Mouse (Mus musculus): ENCODE data around the gene Pnpla7. TPM values are rescaled to one million over a fixed set of nuclear protein-coding genes. Genes with fewer than 3 reads are reported as not detected.

The Pnpla7 gene
- 20.1 and 22.5 TPM in 2 replicates for polyA plus RNA-seq (2012; rRNA removed)

- no peaks in the 10 kb centered on the region; the same call in 1 of the 2 replicates for H3K4me1 ChIP-seq (ENCODE audit: control insufficient read depth, insufficient read depth, low read length)
- H3K27ac ChIP-seq (ENCODE audit: insufficient read depth, low read length) = peak within 1 kb of the TSS; percentile 57
- H3K4me3 ChIP-seq (ENCODE audit: insufficient read depth, low read length) = peak within 1 kb of the TSS; percentile 74
- peak; percentile 61; the same call in 1 of the 2 replicates for TF ChIP-seq POLR2A (IDR thresholded peaks at IDR 0.05; ENCODE audit: extremely low read depth, insufficient read depth, low read length)
- TF ChIP-seq CTCF (IDR thresholded peaks at IDR 0.05; ENCODE audit: extremely low read depth, insufficient read depth, low read length) = no peak
Measured at GRCm38 (mm10) chr2:24975704-24976297, at the start of gene Pnpla7. Gene Pnpla7, plus strand, starts transcription at chr2:24976033.

- no peak overlapping the region for H3K27ac ChIP-seq (ENCODE audit: insufficient read depth, low read length)
- TF ChIP-seq POLR2A (IDR thresholded peaks at IDR 0.05; ENCODE audit: extremely low read depth, insufficient read depth, low read length) = no peak
- no peak for TF ChIP-seq CTCF (IDR thresholded peaks at IDR 0.05; ENCODE audit: extremely low read depth, insufficient read depth, low read length)
- no peaks in the 10 kb centered on the region for H3K4me1 ChIP-seq (ENCODE audit: control insufficient read depth, insufficient read depth, low read length)
- H3K4me3 ChIP-seq (ENCODE audit: insufficient read depth, low read length) = no peak overlapping the region
Measured at GRCm38 (mm10) chr2:24926345-24926964, 49.4 kb upstream of the Pnpla7 start.

GRCm38 (mm10) chr2:24926965-24927358 lies 48.9 kb upstream of the Pnpla7 start:
- Histone ChIP-seq H3K4me1 (ENCODE audit: control insufficient read depth, insufficient read depth, low read length) (no peaks in the 10 kb centered on the region), H3K27ac (ENCODE audit: insufficient read depth, low read length) (no peak overlapping the region), H3K4me3 (ENCODE audit: insufficient read depth, low read length) (no peak overlapping the region)
- no peak for TF ChIP-seq CTCF (IDR thresholded peaks at IDR 0.05; ENCODE audit: extremely low read depth, insufficient read depth, low read length)
- TF ChIP-seq POLR2A (IDR thresholded peaks at IDR 0.05; ENCODE audit: extremely low read depth, insufficient read depth, low read length) = no peak

GRCm38 (mm10) chr2:24927810-24928479 lies 47.9 kb upstream of the Pnpla7 start:
- H3K4me3 ChIP-seq (ENCODE audit: insufficient read depth, low read length) = no peak overlapping the region
- H3K27ac ChIP-seq (ENCODE audit: insufficient read depth, low read length) = no peak overlapping the region
- no peaks in the 10 kb centered on the region for H3K4me1 ChIP-seq (ENCODE audit: control insufficient read depth, insufficient read depth, low read length)
- TF ChIP-seq POLR2A (IDR thresholded peaks at IDR 0.05; ENCODE audit: extremely low read depth, insufficient read depth, low read length) (no peak), CTCF (IDR thresholded peaks at IDR 0.05; ENCODE audit: extremely low read depth, insufficient read depth, low read length) (no peak)

- peaks cover 2% of the 10 kb centered on the region; the same call in 1 of the 2 replicates for H3K4me1 ChIP-seq (ENCODE audit: control insufficient read depth, insufficient read depth, low read length)
- TF ChIP-seq POLR2A (IDR thresholded peaks at IDR 0.05; ENCODE audit: extremely low read depth, insufficient read depth, low read length) (no peak), CTCF (IDR thresholded peaks at IDR 0.05; ENCODE audit: extremely low read depth, insufficient read depth, low read length) (no peak)
- no peak overlapping the region for H3K27ac ChIP-seq (ENCODE audit: insufficient read depth, low read length)
Measured at GRCm38 (mm10) chr2:24929119-24929518, 46.7 kb upstream of the Pnpla7 start.

GRCm38 (mm10) chr2:24929593-24929992 lies 46.2 kb upstream of the Pnpla7 start:
- TF ChIP-seq CTCF (IDR thresholded peaks at IDR 0.05; ENCODE audit: extremely low read depth, insufficient read depth, low read length) (no peak), POLR2A (IDR thresholded peaks at IDR 0.05; ENCODE audit: extremely low read depth, insufficient read depth, low read length) (no peak)
- peaks cover 2% of the 10 kb centered on the region; the same call in 1 of the 2 replicates for H3K4me1 ChIP-seq (ENCODE audit: control insufficient read depth, insufficient read depth, low read length)
- no peak overlapping the region for H3K4me3 ChIP-seq (ENCODE audit: insufficient read depth, low read length)
- H3K27ac ChIP-seq (ENCODE audit: insufficient read depth, low read length) = no peak overlapping the region

More at GRCm38 (mm10) chr2:24929119-24929518, 46.7 kb upstream of the Pnpla7 start:
- H3K4me3 ChIP-seq (ENCODE audit: insufficient read depth, low read length) = no peak overlapping the region

- Histone ChIP-seq H3K4me3 (ENCODE audit: insufficient read depth, low read length) (peak overlapping the region; percentile 28), H3K4me1 (ENCODE audit: control insufficient read depth, insufficient read depth, low read length) (peaks cover 2% of the 10 kb centered on the region; the same call in 1 of the 2 replicates), H3K27ac (ENCODE audit: insufficient read depth, low read length) (no peak overlapping the region)
- TF ChIP-seq CTCF (IDR thresholded peaks at IDR 0.05; ENCODE audit: extremely low read depth, insufficient read depth, low read length) (no peak), POLR2A (IDR thresholded peaks at IDR 0.05; ENCODE audit: extremely low read depth, insufficient read depth, low read length) (no peak)
Measured at GRCm38 (mm10) chr2:24934441-24934963, 41.3 kb upstream of the Pnpla7 start.

GRCm38 (mm10) chr2:24935057-24935796 lies 40.6 kb upstream of the Pnpla7 start, which contains the start of gene Arrdc1:
Gene Arrdc1, minus strand, starts transcription at chr2:24935252.
- H3K4me1 ChIP-seq (ENCODE audit: control insufficient read depth, insufficient read depth, low read length) = peaks cover 2% of the 10 kb centered on the region; the same call in 1 of the 2 replicates
- TF ChIP-seq POLR2A (IDR thresholded peaks at IDR 0.05; ENCODE audit: extremely low read depth, insufficient read depth, low read length) (peak; percentile 52; the same call in 1 of the 2 replicates), CTCF (IDR thresholded peaks at IDR 0.05; ENCODE audit: extremely low read depth, insufficient read depth, low read length) (0 out of 2 replicates have a peak, but pooled peaks have one; percentile 15)
- H3K4me3 ChIP-seq (ENCODE audit: insufficient read depth, low read length) = peak within 1 kb of the TSS; percentile 28
- H3K27ac ChIP-seq (ENCODE audit: insufficient read depth, low read length) = no peak within 1 kb of the TSS

- no peak for TF ChIP-seq CTCF (IDR thresholded peaks at IDR 0.05; ENCODE audit: extremely low read depth, insufficient read depth, low read length)
- no peak overlapping the region for H3K27ac ChIP-seq (ENCODE audit: insufficient read depth, low read length)
- no peaks in the 10 kb centered on the region for H3K4me1 ChIP-seq (ENCODE audit: control insufficient read depth, insufficient read depth, low read length)
- no peak overlapping the region for H3K4me3 ChIP-seq (ENCODE audit: insufficient read depth, low read length)
Measured at GRCm38 (mm10) chr2:24942092-24942491, 33.7 kb upstream of the Pnpla7 start.
